Mouse (Mus musculus) hematopoietic stem cell, adult 5-6 weeks (primary cell): ENCODE measurements around the gene Shroom3. TPM values are rescaled to one million over a fixed set of nuclear protein-coding genes. Genes with fewer than 3 reads are reported as not detected.
A peak's percentile ranks its signal among the peaks of the same experiment; 100 is the strongest.

Source experiments
- ATAC-seq, 2 experiments: fragments of 125-278 bp in 1 of 2; replicated peaks in 1 of 2; 2 replicates each; pipeline ENCODE4 v1.8.0; 2016 to 2017; ENCODE audit warnings: inconsistent platforms in 2 of 2, mild to moderate bottlenecking in 2 of 2, moderate number of reproducible peaks in 2 of 2, low read depth in 1 of 2, moderate TSS enrichment in 1 of 2; ENCODE audit not compliant: low FRiP score in 2 of 2, poor library complexity in 2 of 2, severe bottlenecking in 2 of 2, insufficient read depth in 1 of 2, low TSS enrichment in 1 of 2
- total RNA-seq: library from RNA; stranded (forward); fragments of 172-1452, 232-1000 nt; gene quantifications from 2 replicates; pipeline ENCODE4 v1.2.3, GENCODE M21; 2017

Shroom3 gene
- total RNA-seq, 1 experiment from 2014 or later = 0.15 TPM

DNA sequence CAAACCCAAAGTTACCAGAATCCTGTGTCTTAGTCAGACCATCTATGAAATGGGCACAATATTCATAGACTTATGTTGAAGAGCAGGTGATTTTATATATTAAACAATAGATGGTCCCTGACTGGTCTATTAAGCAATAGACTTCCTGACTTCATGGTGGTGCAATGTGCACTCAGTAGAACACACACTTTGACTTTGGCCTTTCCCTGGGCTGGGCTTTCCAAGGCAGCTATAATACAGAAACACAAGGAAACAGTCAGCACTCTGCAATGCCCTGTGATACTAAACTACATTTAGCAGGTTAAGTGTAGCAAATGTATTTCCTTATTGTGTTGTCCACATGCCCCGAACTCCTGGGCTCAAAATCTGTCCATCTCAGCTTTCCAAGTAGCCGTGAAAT, 302.2 kb downstream of the Shroom3 start:
- ATAC-seq = no peak

DNA sequence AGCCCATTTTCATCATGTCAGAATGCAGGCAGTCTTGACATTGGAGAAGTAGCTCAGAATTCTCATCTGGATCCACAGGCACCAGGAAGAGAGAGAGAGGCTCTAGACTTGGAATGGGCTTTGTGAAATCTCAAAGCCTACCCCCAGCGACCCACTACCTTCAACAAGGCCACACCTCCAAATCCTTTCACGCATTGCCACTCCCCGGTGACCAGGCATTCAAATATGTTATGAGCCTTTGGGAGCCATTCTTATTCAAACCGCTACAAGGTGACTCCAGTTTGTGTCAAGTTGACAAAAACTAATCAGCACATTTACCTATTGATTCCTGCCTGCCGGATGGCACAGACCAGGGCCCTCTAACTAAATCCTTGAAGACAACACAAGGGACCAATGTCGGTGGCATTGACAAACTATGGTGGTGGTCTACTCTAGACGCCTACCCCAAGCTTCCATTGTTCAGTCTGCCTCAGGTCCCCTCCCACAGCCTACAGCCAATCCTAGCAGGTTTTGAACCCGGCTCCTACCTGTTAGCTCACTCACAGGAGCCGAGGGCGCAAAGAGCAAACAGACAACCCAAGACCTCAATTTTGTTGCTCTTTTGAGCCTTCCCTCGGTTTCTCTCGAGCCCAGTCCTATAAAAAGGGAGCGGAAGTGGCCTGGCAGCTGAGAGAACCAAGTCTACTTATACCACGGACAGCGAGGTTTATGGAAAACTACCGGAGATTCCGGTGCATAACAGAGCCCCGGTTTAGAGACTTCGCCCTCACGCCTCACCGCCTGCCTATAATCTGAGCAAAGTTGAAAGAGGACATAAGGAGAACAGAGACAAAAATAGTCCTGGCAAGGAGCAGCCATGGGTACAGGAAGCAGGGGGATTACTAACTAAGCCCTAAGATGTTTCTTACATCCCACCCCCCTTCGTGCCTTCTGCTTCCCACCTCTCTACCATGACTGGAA, 303.7 kb downstream of the Shroom3 start:
- no peak for ATAC-seq

DNA sequence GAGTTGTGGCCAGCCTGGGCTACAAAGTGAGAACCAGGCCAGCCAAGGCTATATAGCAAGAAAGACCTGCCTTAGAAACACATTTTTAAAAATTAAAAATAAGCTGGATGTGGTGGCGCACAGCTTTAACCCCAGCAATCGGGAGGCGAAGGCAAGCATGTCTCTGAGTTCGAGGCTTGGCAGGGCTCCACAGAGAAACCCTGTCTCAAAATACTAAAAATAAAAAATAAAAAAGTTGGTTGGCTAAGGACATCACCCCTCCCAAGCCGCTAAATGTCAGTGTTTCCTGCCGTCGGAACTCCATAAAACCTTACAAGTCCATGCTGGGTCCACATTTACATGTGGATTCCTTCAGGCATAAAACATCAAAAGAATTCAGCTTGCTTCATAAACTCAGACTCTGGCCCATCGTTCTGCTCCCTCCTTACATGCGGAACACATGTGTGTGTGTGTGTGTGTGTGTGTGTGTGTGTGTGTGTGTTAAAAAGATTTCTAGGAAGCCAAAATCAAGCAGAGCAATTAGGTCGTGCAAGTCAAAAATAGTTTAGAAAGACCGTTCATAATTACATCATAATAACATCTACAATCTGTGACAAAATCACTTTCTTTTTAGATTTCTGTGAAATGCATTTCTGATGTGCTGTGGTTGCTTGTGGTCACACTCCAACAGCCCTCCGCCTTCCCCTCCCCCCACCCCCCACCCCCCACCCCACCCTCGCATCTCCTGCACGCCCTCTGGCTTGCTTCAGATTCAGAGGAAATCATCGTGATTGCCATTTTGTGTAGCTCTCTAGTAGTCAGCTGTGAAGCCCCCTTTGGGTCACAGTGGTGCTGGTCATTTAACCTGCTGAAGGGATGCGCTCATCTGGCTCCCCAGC, 304.9 kb downstream of the Shroom3 start:
- no peak for ATAC-seq

DNA sequence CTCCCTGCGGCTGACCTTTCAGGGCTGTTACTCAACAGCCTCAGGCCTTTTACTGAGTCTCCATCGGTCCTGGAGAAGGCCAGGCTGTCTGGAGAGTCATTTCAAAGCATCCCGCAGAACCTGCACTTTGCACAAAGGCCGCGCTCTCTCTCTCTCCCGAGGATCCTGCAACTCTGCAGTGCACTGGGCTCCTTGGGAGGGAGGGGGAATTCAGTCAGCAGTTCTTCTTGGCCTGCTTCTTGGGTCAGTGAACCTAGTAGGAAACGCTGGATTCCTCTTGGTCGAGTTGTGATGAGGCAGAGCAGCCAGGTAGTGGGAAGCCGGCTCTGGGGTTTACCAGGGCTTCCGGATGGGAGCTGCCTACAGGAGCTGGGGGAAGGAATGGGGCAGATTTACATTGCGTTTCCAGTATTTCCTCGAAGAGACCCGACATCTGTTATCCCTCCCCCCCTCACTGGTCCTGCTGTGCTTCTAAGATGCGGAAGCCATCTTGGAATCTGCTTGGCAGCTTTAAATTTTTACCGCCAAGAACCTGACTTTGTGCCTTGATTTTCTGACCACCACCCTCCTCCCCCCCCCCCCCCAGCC, 305.6 kb downstream of the Shroom3 start:
- ATAC-seq = no peak

DNA sequence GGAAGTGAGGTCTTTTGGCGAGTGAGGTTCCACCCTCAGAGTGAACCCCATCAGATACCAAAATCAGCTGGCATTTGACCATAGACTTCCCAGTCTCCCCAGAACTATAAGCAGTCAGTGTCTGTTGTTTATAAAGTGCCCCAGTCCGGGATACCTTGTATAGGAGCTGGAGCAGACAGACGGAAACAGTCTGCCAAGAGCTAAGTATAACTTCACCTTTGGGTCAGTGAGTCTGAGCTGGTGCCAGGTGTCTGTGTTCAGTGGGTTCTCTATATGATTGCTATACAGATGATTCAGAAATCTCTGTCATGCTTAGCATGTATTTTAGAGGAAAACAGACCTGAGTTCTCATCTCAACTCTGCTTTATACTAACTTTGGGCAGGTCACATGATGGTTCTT, 308.9 kb downstream of the Shroom3 start:
- no peak for ATAC-seq

DNA sequence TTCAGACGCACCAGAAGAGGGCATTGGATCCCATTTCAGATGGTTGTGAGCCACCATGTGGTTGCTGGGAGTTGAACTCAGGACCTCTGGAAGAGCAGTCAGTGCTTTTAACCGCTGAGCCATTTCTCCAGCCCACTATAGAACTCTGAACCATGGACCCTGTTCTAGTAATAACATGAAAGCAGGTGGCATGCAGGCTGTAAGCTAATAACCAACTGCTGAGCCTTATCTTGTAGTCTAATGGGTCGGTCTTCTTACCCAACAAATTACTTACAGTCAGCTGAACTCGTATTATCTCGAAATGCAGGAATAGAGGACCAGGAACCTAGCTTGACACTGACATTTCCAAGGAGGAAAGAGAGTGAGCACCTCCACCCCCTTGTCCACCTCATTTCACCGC, 311.1 kb downstream of the Shroom3 start:
- ATAC-seq = no peak

DNA sequence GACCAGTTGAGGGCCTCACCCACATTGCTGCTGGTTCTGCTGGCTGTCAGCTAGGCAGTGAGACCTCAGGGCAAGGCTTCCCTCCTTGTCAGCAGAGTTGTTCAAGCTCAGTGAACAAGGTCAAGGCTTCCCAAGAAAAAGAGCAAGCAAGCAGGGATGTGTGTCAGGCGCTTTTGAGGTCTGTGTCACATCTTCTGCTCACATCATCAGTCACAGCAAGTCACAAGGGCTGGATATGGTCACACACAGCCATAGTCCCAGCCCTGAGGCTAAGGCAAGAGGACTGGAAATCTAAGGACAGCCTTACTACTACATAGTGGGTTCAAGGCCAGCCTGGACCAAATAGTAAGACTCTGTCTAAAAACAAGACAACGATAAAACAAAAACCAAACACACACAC, 311.6 kb downstream of the Shroom3 start:
- no peak for ATAC-seq

DNA sequence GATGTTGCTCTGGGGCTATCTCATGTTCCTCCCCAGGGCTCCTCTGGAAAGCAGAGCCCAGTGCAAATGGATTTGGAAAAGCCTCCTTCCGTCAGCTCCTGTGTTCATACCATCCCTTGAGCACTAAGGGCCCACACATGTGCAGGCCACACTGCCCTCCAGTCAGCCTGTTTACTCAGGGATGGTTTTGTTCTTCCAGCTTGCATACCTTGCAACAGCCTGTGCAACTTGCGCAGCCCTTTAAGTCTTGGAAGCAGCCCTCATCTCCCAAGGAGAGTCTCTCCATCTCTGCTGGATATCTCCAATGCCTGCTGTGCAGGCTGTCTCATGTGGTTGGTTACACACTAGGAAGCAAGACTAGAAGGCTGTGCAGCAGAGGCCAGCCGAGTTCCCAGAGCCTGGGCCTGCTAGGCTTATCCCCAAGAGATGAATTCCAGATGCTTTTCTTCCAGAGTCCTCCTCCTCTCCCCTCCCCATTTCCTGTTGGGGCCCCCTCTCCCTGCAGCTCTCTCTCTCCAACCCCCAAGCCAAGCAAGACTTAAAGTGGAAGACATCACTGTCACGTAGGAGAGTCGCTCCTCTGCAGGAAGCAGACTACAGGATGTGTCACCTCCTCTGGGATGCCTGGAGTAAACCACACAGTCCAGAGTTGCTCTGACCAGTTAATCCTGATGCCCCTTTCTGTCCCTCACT, 314.3 kb downstream of the Shroom3 start:
- ATAC-seq = no peak

DNA sequence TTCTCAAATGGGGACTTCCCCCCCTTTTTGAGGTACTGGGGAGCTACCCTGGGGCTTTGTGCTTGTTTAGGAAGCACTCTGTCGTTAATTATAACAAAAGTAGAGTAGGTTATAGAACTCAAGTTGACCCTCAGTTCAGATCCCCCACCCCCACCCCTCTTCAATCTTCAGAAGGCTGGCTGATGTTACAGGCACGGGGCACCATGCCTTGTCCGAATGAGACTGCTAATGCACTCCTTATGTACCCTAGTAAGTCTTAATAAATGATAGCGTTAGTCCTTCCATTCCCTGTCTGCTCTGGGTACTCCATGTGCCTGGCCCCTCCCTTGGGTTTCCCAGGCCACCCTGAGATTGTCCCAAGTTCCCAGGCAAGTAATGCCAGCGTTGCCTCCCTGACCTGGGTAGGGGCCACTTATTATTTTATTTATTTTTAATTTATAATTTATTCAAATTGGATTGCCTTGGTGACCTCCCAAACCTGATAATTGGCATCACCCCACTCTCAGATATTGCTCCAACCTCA, 315.3 kb downstream of the Shroom3 start:
- no peak for ATAC-seq

DNA sequence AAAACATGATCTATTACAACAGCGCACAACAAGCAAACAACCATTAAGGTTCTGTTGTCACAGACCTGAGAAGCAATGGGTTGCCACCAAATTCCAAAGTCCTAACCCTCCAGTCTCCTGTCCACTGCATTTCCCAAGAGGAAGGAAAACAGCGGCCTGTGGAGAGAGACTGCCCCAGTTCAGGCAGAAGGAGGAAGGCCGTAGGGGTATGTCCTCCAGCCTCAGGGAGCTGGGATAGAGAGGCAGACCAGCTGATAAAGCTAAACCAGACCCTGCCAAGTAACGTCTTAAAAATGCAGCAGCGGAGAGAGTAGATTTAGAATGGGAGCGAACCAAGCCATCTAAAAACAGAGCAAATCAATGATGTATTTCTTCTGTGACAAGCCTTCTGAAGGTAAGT, 316.8 kb downstream of the Shroom3 start:
- ATAC-seq = no peak

DNA sequence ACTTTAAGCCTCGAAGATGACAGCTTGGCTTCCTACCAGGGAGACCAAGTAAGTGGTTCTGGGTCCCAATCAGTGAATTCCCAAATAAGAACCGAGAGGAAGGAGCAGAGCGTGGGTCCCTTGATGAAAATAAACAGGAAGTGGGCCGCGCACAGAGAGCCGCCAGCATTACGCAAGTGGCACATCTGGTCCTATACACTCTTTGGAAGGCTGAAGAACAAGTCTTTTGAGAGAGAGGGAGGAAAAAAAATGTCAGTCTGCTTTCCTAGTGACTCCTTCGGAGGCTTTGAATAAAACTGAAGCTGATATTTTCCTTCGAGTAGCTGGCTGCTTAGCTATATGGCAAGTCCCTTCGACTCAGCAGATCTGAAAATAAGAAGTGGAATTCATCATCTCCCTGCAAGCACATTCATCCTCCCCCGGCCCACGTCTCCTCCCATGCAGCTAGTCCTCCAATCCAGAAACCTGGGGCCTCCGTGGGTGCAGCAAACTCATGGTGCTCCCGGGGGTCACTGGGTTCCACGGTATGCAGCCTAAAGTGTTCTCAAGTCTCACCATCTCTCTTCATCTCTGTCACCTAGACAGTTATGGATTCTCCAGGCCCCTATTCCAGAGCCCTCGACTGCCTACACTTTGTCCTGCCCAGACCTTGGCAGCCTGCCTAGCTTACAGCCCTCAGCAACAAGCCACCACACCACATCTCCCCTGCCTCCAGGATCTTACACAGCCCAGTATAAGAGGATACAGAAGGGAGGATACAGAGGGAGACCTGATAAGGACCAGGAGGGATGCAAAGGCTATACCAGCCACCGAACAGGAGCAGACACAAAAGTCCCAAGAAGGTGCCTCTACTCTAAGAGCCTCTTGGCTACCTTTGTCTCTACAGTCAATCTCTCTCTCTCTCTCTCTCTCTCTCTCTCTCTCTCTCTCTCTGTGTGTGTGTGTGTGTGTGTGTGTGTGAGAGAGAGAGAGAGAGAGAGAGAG, 317.8 kb downstream of the Shroom3 start:
- ATAC-seq = peak; percentile 37 to 44; a peak in 2 of 4 replicates

DNA sequence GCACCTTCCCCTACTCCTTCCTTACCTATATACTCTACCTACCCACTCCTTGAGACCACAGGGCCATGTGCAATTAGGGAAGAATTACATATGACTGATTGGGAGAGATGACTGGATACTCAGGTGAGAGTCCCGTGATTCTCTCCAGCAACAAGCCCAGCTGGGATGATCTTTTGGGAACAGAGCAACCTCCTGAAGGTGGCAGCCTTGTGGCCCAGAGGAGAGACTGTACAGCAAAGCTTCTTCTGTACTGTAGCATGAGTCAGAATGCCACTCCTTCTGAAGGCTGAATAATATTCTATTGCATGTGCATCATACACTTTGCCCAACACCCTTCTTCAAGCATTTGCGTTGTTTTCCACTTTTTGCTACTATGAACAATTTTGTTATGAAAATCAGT, 319.4 kb downstream of the Shroom3 start:
- ATAC-seq = no peak

DNA sequence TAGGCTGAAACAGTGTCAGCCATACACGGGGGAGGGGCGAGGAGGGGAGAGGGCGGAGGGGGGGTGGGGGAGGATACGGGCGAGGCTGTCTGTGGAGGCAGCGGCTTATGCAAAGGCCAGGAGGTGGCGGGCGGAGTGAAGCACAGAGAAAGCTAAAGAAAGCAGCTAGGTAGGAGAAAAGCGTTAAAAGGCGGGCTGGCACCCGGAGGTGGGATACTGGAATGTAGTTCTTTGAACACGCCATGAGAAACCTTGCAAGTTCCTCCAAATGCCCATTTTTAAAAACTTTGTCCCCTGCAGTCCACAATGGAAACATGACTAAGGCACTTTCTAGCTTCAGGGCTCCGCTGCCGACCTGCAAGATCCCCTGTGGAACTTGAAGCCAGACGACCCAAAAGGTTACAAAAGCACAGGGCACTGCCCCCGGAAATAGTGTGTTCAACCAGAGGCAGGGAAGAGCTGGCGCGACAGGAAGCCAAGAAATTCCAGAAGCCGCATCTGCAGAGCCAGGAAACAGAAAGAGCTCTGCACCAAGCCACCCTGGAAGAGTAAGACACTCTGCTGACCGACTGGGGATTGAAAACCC, 322.1 kb downstream of the Shroom3 start:
- peak; percentile 54 to 59; a peak in 3 of 4 replicates for ATAC-seq

DNA sequence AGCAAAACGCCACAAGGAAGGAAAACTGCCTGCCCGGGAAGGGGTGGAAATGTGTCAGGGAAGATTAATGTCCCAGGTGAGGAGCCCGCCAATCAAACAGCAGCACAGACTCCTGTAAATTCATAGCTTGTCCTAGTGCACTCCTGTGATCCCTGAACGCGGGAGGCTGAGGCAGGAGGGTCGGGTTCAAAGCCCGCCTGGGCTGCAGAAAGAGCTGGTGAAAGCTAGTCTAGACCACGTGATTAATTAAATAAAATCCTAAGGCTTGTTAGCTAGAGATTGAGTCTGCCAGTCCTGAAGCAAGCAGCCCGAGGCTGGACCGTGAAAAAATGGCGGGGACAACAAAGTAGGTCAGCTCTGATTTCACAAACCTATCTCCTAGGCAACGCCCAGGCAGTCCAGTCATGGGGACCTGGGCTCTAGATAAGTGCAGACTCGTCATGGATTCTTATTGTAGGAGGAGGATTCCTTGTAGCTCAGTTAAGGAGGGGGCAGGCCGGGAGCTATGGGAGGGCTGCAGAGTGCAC, 322.6 kb downstream of the Shroom3 start:
- 0 out of 4 replicates have a peak, but pooled peaks of 1 of the 2 experiments have one; percentile 5 for ATAC-seq

DNA sequence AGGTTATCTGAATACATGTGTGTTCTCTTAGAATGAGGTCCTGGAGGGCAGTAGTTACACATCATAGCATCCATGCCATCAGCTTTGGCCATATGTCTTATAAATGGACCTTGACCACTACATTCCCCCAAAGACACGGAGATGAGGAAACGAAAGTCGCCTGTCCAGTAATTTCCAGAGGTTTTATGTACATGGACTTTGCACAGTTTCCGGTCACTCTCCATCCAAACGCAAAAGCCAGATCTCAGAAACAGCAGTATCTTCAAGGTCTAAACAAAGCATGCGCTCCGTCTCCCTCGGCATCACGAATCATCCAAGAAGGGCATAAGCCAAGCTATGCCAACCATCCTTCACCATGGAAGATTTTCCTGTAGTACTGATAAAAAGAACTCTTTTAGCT, 325.0 kb downstream of the Shroom3 start:
- ATAC-seq = no peak
